Mouse (Mus musculus): Measurements from ENCODE around the gene Slc3a2.

Gene Slc3a2

DNA sequence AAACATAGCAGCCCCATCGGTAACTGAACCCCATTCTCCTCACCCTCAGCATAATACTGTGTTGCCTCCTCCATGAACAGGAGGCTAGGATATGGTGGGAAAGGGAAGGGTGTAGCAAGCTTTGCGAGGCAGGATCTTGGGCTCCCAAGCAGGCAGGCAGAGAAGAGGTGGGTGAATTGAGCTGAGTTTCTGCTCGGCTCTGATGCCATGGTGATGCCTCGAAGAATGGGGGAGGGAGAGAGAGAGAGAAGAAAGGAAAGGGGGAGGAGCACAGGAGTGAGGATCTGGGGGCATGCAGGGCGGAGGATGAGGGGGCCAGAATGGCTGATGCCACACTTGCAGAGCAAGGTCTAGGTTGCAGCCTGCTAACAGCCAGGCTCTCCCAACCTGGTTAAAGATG lies 57.4 kb downstream of the Slc3a2 start:
- in situ Hi-C loops (cut with MboI, MseI), result loop anchor here (25.0 kb wide), 1 partner anchor 653 kb away; no protein-coding TSS in a partner anchor

GRCm38 (mm10) chr19:8664859-8665258 lies 58.3 kb downstream of the Slc3a2 start:
- in situ Hi-C loops (cut with MboI, MseI), result loop anchor here (25.0 kb wide), 1 partner anchor 653 kb away; no protein-coding TSS in a partner anchor

- in situ Hi-C loops (cut with MboI, MseI), result loop anchor here (25.0 kb wide), 1 partner anchor 652 kb away; no protein-coding TSS in a partner anchor
These were observed 59.2 kb downstream of the Slc3a2 start for GRCm38 (mm10) chr19:8663911-8664421.

- in situ Hi-C loops (cut with MboI, MseI), result loop anchor here (25.0 kb wide), 1 partner anchor 651 kb away; no protein-coding TSS in a partner anchor
These were observed 59.8 kb downstream of the Slc3a2 start, which contains the start of gene Chrm1 for GRCm38 (mm10) chr19:8663360-8663839. Chrm1 (plus strand) TSS chr19:8663789.

- in situ Hi-C loops (cut with MboI, MseI), result loop anchor here (25.0 kb wide), 1 partner anchor 650 kb away; no protein-coding TSS in a partner anchor
These were observed 60.8 kb downstream of the Slc3a2 start for GRCm38 (mm10) chr19:8662337-8662736.

GRCm38 (mm10) chr19:8661821-8662307 lies 61.3 kb downstream of the Slc3a2 start:
- in situ Hi-C loops (cut with MboI, MseI), result loop anchor here (25.0 kb wide), 1 partner anchor 650 kb away; no protein-coding TSS in a partner anchor
